Mouse (Mus musculus) hindbrain, embryonic 15.5 days (tissue): ENCODE measurements at regions not wholly inside any gene's neighbourhood (a gene's known extent, or its start where the extent isn't known, plus 50 kb on each side); places are given as distances from the start of the nearest gene placed in this dataset. TPM values are rescaled to one million over a fixed set of nuclear protein-coding genes. Genes with fewer than 3 reads are reported as not detected.

Experiments
- ATAC-seq: fragments of 200-750 bp; cut with Nextera tagmentation; 2 replicates; pipeline ENCODE4 v1.8.0; 2017; ENCODE audit warnings: low read depth, moderate number of reproducible peaks, moderate TSS enrichment; ENCODE audit not compliant: low FRiP score
- H3K27ac ChIP-seq: fragments of 300-500 bp; sonication (generic); replicated peaks from 2 replicates; pipeline ENCODE4 v1.5.1; 2015; ENCODE audit warnings: mild to moderate bottlenecking, inconsistent platforms
- H3K27me3 ChIP-seq: fragments of 300-500 bp; sonication (generic); 2 replicates; pipeline ENCODE4 v1.6.1; 2015; ENCODE audit warnings: control low read depth, inconsistent platforms
- H3K36me3 ChIP-seq: fragments of 300-500 bp; sonication (generic); 2 replicates; pipeline ENCODE4 v1.6.1; 2015; ENCODE audit warnings: control low read depth, inconsistent platforms
- H3K4me1 ChIP-seq: fragments of 300-500 bp; sonication (generic); replicated peaks from 2 replicates; pipeline ENCODE4 v1.6.1; 2015; ENCODE audit warnings: control low read depth, inconsistent platforms
- H3K4me2 ChIP-seq: fragments of 300-500 bp; sonication (generic); 2 replicates; pipeline ENCODE4 v1.6.1; 2015; ENCODE audit warnings: moderate library complexity, mild to moderate bottlenecking, inconsistent platforms
- H3K4me3 ChIP-seq: fragments of 300-500 bp; sonication (generic); 2 replicates; pipeline ENCODE4 v1.5.1; 2015; ENCODE audit warnings: mild to moderate bottlenecking, inconsistent platforms
- H3K9ac ChIP-seq: fragments of 300-500 bp; sonication (generic); 2 replicates; pipeline ENCODE4 v1.6.1; 2015; ENCODE audit warnings: inconsistent platforms
- H3K9me3 ChIP-seq: fragments of 300-500 bp; sonication (generic); 2 replicates; pipeline ENCODE4 v1.6.1; 2016; ENCODE audit warnings: control low read depth, inconsistent platforms
- WGBS: fragments of 180-500 bp; shearing (Covaris S2); methylation state at CpG from one replicate; pipeline ENCODE4 v1.1.7; 2015; 5-methylcytosine and 5-hydroxymethylcytosine counted together
- microRNA-seq: library from miRNA; unstranded; fragments of <30 nt; microRNA quantifications from one replicate; pipeline ENCODE4, GENCODE M21; 2016

DNA sequence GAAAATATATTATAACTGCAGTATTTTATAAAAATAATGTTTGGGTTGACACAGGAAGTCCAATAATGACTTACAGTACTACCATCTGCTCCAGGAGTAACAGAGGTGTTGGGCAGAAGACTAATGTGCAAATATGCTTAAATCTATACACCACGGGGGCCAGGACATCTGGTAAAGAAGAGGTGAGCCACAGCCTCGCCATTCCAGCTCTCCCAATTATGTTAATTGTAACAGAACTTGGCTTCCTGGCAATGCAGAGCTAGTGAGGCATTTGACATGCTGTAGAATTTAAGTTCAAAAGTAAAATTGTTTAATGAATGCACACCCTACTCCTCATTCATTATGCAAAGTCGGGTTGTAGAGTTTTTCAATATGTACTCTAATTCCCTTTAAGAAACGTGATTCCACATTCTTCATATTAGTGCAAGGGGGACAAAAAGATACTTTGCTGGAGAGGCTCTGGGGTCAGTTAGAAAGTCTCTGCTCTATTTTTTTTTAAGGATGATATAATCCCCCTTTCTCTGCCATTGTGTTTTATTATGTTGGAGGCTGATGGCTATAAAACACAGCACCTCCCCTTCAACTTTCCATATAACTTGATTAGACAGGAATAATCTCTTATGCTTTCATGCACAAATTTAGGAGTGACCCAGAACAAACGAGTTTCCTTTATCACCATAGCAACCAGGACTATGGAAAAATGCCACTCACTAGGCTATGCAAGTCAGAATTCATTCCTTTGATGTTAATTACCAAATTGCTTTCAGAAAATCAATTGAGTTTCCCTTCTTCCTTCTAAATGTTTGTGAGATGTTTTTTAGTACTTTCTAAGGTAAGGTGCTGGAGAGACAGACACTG is 188.8 kb upstream of the Tenm2 start:
- no peak overlapping the region for H3K4me2 ChIP-seq
- ATAC-seq: no peak
- H3K4me1 ChIP-seq: no peaks in the 10 kb centered on the region
- no peak overlapping the region for H3K9ac ChIP-seq
- 31% methylated on average over 5 of the region's 5 CpGs for WGBS
- no peaks in the 10 kb centered on the region for H3K27me3 ChIP-seq
- H3K4me3 ChIP-seq: no peak overlapping the region
- no peak overlapping the region for H3K27ac ChIP-seq
- H3K36me3 ChIP-seq: no peaks in the 10 kb centered on the region
- H3K9me3 ChIP-seq: no peaks in the 10 kb centered on the region

DNA sequence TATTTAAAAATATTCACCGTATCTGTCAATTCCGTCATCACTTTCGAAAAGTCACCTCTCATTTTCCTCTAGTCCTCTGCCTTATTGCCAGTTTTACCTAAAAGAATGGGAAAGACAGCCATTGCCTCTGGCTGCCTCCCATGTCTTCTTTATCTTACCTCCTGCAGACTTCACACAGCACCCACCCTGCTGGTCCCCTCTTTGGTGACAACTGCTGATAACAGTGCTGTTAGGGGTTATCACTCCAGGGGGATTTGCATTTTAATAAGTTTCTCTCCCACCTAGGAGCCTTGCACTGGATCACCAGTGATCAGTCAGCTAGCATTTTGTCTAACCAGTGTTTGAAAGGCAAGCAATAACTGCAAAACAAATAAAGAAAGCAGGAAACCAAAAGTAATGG is 177.1 kb upstream of the Tenm2 start:
- 67% methylated on average over 3 of the region's 3 CpGs for WGBS
- Histone ChIP-seq H3K4me1 (no peaks in the 10 kb centered on the region), H3K27ac (no peak overlapping the region), H3K4me3 (no peak overlapping the region), H3K9ac (no peak overlapping the region), H3K9me3 (no peaks in the 10 kb centered on the region), H3K36me3 (no peaks in the 10 kb centered on the region), H3K27me3 (no peaks in the 10 kb centered on the region), H3K4me2 (no peak overlapping the region)
- no peak for ATAC-seq

DNA sequence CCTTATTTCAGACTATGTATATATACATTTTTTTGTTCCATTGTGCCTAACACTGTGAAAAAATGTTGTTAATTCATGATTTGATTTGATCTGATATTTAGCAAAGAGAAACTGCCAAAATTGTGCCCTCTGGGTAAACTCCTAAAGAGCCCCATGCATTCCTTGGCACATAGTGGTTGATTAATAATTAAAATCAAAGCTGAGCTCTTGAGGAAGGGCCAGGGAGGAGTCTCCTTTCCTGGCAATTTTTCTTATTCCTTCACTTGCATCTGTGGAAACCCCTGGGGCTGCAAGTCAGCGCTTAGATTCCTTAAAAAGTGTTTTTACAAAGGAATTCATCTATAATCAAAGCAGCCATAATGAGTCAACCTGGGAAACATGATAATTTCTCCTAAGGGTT is 132.2 kb upstream of the Tenm2 start:
- H3K36me3 ChIP-seq: no peaks in the 10 kb centered on the region
- 53% methylated on average over 1 of the region's 1 CpGs for WGBS
- H3K27me3 ChIP-seq: no peaks in the 10 kb centered on the region
- H3K9ac ChIP-seq: no peak overlapping the region
- H3K4me2 ChIP-seq: no peak overlapping the region
- H3K9me3 ChIP-seq: no peaks in the 10 kb centered on the region
- no peak overlapping the region for H3K4me3 ChIP-seq
- H3K4me1 ChIP-seq: no peaks in the 10 kb centered on the region
- no peak for ATAC-seq
- H3K27ac ChIP-seq: no peak overlapping the region

DNA sequence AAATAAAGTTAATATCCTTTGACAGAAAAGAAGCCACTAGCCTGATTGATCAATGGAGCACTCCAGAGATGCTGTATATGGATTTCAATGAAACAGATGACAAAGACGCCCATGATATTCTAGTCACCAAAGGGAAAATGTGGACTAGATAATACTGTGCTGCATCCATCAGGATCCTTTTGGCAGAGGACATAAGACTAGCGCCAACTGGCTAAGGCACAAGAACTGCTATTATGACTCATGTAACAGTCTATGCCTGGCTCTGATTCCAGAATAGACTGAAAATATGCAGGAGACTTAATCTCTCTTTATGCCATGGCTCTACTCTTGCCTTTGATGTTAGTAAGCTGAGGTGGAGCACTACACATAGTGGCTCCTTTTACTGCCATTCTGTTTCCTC is 128.7 kb upstream of the Tenm2 start:
- Histone ChIP-seq H3K4me1 (no peaks in the 10 kb centered on the region), H3K4me3 (no peak overlapping the region), H3K4me2 (no peak overlapping the region), H3K9ac (no peak overlapping the region), H3K9me3 (no peaks in the 10 kb centered on the region), H3K27ac (no peak overlapping the region), H3K27me3 (no peaks in the 10 kb centered on the region), H3K36me3 (no peaks in the 10 kb centered on the region)
- no peak for ATAC-seq
- 86% methylated on average over 2 of the region's 2 CpGs for WGBS

DNA sequence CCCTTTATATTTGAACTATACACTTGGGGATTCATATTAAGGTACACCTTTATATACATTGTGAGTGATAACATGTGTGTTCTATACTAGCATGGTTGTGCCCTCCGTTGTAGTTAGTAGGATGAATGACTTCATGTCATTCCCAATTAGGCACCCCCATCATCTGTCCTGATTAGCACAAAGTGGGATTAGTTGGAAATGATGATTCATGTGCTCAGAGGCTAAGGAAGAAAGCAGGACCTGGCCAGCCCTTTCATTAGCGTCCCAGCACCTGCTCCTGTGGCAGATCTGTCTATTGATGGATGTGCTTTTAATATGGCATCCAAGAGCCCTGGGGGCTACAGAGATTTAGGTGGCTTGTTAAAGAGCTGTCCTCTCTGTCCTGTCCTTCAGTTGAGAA is 119.3 kb upstream of the Tenm2 start:
- WGBS: 42% methylated on average over 2 of the region's 2 CpGs

DNA sequence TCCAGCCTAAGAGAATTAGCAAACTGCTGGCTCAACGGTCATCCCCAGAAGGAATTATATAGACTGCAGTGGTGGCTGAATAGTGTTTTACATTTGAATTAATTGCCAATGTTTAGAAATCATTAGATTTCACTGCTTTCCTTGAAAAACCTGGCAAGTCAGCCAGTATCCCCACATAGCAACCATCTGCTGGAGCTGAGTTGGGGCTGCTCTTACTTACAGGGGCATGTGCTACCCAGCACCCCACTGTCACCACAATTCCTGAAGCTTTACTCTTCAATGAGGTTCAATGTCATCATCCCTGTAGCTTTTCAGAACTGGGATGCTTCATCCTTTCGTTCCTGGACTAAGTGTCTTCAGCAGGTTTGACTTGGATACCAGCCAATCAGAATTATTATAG is 73.9 kb upstream of the Tenm2 start:
- Histone ChIP-seq H3K9ac (no peak overlapping the region), H3K27me3 (no peaks in the 10 kb centered on the region), H3K4me2 (no peak overlapping the region), H3K27ac (no peak overlapping the region), H3K4me1 (no peaks in the 10 kb centered on the region), H3K4me3 (no peak overlapping the region), H3K36me3 (no peaks in the 10 kb centered on the region), H3K9me3 (no peaks in the 10 kb centered on the region)
- whole genome bisulfite sequencing: 72% methylated on average over 2 of the region's 2 CpGs
- ATAC-seq: no peak

More for the DNA sequence above, 119.3 kb upstream of the Tenm2 start:
- Histone ChIP-seq H3K9me3 (no peaks in the 10 kb centered on the region), H3K4me1 (no peaks in the 10 kb centered on the region), H3K36me3 (no peaks in the 10 kb centered on the region), H3K9ac (no peak overlapping the region), H3K27me3 (no peaks in the 10 kb centered on the region), H3K27ac (no peak overlapping the region), H3K4me2 (no peak overlapping the region), H3K4me3 (no peak overlapping the region)
- no peak for ATAC-seq

DNA sequence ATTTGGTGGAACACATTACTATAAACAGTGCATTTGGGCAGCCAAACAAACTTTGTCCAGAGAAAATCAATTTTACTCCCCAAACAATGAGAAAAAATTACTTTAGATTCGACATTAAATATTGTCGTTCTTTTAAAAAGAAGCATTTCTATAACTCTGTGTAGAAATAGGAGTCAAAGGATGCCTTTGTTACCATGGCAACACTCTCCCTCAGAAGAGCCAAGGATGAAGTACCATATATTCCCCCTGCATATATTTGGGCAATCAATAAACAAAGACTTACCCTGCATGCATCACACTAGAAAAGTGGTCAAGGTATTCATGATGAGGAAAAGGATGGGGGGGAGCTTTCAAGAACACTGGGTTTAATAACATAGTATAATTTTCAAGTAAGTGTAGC is 70.9 kb upstream of the Tenm2 start:
- H3K4me2 ChIP-seq: no peak overlapping the region
- no peaks in the 10 kb centered on the region for H3K27me3 ChIP-seq
- H3K4me1 ChIP-seq: no peaks in the 10 kb centered on the region
- 64% methylated on average over 2 of the region's 2 CpGs for WGBS
- no peak overlapping the region for H3K9ac ChIP-seq
- no peak for ATAC-seq
- H3K36me3 ChIP-seq: no peaks in the 10 kb centered on the region
- H3K4me3 ChIP-seq: no peak overlapping the region
- H3K9me3 ChIP-seq: no peaks in the 10 kb centered on the region
- no peak overlapping the region for H3K27ac ChIP-seq

Small RNA genes in the stretch of these regions (microRNA-seq; reads per million reads assigned to microRNA genes)
- not detected for gene Gm25693
